Comparison of ENCODE assay signal across 8 mouse cellular contexts in genomic region chr14:46880935-46881334, GRCm38 (mm10). TPM values are rescaled to one million over a fixed set of nuclear protein-coding genes. Genes with fewer than 3 reads are reported as not detected.
DNase-seq lines count a peak whose midpoint lies in the region; ATAC-seq lines count a peak whose summit lies in the region.

No protein-coding gene starts in this region.

- no peak overlapping the region for H3K4me2 ChIP-seq in forebrain, embryonic 16.5 days (ENCODE audit: low read length)
- H3K4me2 ChIP-seq in heart, embryonic 12.5 days = peak overlapping the region; percentile 88

- 5% methylated on average over 10 of the region's 10 CpGs for WGBS in forebrain, embryonic 10.5 days
- WGBS in forebrain, embryonic 16.5 days = 7% methylated on average over 10 of the region's 10 CpGs
- 4% methylated on average over 10 of the region's 10 CpGs for WGBS in heart, embryonic 12.5 days

- peak; percentile 56 for DNase-seq in forebrain, embryonic 10.5 days (ENCODE audit: extremely low spot score, low spot score)
- peak; percentile 42 for DNase-seq in T-cell, adult 2 months (ENCODE audit: low spot score)
- peak; percentile 90 for DNase-seq in embryo, embryonic 10 days (ENCODE audit: low spot score)
- DNase-seq in kidney, postnatal 25 days = peak; percentile 70 to 80
- peak; percentile 74 for DNase-seq in lung, postnatal 14 days
- DNase-seq in skeletal muscle tissue, adult 2 months (ENCODE audit: low read depth, low spot score) = peak; percentile 60

- no peak overlapping the region for H3K27ac ChIP-seq in forebrain, embryonic 10.5 days
- no peak overlapping the region for H3K27ac ChIP-seq in forebrain, embryonic 16.5 days (ENCODE audit: low read length)
- H3K27ac ChIP-seq in heart, embryonic 12.5 days (ENCODE audit: poor library complexity, severe bottlenecking) = no peak overlapping the region

- H3K27me3 ChIP-seq in forebrain, embryonic 10.5 days (ENCODE audit: poor library complexity, severe bottlenecking) = peaks cover 27% of the 10 kb centered on the region
- H3K27me3 ChIP-seq in forebrain, embryonic 16.5 days (replicated peaks; ENCODE audit: control insufficient read depth, insufficient read depth, low read length) = no peaks in the 10 kb centered on the region
- H3K27me3 ChIP-seq in heart, embryonic 12.5 days (replicated peaks) = no peaks in the 10 kb centered on the region

- no peak for ATAC-seq in forebrain, embryonic 16.5 days
- no peak for ATAC-seq in heart, embryonic 12.5 days (ENCODE audit: insufficient number of reproducible peaks, low FRiP score)

- no peaks in the 10 kb centered on the region for H3K9me3 ChIP-seq in forebrain, embryonic 10.5 days
- H3K9me3 ChIP-seq in forebrain, embryonic 16.5 days (ENCODE audit: control insufficient read depth, low read length) = no peaks in the 10 kb centered on the region
- no peaks in the 10 kb centered on the region for H3K9me3 ChIP-seq in heart, embryonic 12.5 days (replicated peaks)

- H3K4me1 ChIP-seq in forebrain, embryonic 10.5 days = peaks cover 51% of the 10 kb centered on the region
- H3K4me1 ChIP-seq in forebrain, embryonic 16.5 days (replicated peaks; ENCODE audit: control insufficient read depth, insufficient read depth, low read length) = peaks cover 27% of the 10 kb centered on the region
- peaks cover 15% of the 10 kb centered on the region for H3K4me1 ChIP-seq in heart, embryonic 12.5 days (replicated peaks)

- no peak overlapping the region for H3K4me3 ChIP-seq in forebrain, embryonic 10.5 days
- H3K4me3 ChIP-seq in forebrain, embryonic 16.5 days (replicated peaks; ENCODE audit: low read length) = no peak overlapping the region
- H3K4me3 ChIP-seq in heart, embryonic 12.5 days = peak overlapping the region; percentile 65; the same call in 1 of the 2 replicates

- H3K36me3 ChIP-seq in forebrain, embryonic 10.5 days (replicated peaks) = no peaks in the 10 kb centered on the region
- no peaks in the 10 kb centered on the region for H3K36me3 ChIP-seq in forebrain, embryonic 16.5 days (ENCODE audit: control insufficient read depth, insufficient read depth)
- no peaks in the 10 kb centered on the region for H3K36me3 ChIP-seq in heart, embryonic 12.5 days

- H3K9ac ChIP-seq in forebrain, embryonic 16.5 days (replicated peaks; ENCODE audit: low read depth, low read length) = no peak overlapping the region
- no peak overlapping the region for H3K9ac ChIP-seq in heart, embryonic 12.5 days

RNA-seq across cellular contexts. Expression of gene Samd4, which starts 1.7 kb away (rescaled TPM):
- polyA plus RNA-seq in forebrain, embryonic 10.5 days (2016; fragmentation: Nextera tagmentation; extraction: Ambion mirVana) = 3.4 and 3.7 TPM in 2 replicates
- 5.9 and 6.6 TPM in 2 replicates for polyA plus RNA-seq in forebrain, embryonic 16.5 days (2015; fragmentation: Nextera tagmentation; extraction: Ambion mirVana)
- 16.5 and 17.9 TPM in 2 replicates for polyA plus RNA-seq in heart, embryonic 12.5 days (2016; fragmentation: Nextera tagmentation; extraction: Ambion mirVana)

RNA-seq across cellular contexts. Expression of gene Cgrrf1, which starts 49.0 kb away (rescaled TPM):
- 34.5 and 35.8 TPM in 2 replicates for polyA plus RNA-seq in forebrain, embryonic 10.5 days (2016; fragmentation: Nextera tagmentation; extraction: Ambion mirVana)
- 12.0 and 13.0 TPM in 2 replicates for polyA plus RNA-seq in forebrain, embryonic 16.5 days (2015; fragmentation: Nextera tagmentation; extraction: Ambion mirVana)
- 26.3 and 26.8 TPM in 2 replicates for polyA plus RNA-seq in heart, embryonic 12.5 days (2016; fragmentation: Nextera tagmentation; extraction: Ambion mirVana)

RNA-seq across cellular contexts. Expression of gene Gmfb, which starts 58.9 kb away (rescaled TPM):
- polyA plus RNA-seq in forebrain, embryonic 10.5 days (2016; fragmentation: Nextera tagmentation; extraction: Ambion mirVana) = 106 and 107 TPM in 2 replicates
- 128 and 135 TPM in 2 replicates for polyA plus RNA-seq in forebrain, embryonic 16.5 days (2015; fragmentation: Nextera tagmentation; extraction: Ambion mirVana)
- 68.1 and 73.8 TPM in 2 replicates for polyA plus RNA-seq in heart, embryonic 12.5 days (2016; fragmentation: Nextera tagmentation; extraction: Ambion mirVana)
